Mouse (Mus musculus): ENCODE measurements around the gene Meltf.

The Meltf gene

DNA sequence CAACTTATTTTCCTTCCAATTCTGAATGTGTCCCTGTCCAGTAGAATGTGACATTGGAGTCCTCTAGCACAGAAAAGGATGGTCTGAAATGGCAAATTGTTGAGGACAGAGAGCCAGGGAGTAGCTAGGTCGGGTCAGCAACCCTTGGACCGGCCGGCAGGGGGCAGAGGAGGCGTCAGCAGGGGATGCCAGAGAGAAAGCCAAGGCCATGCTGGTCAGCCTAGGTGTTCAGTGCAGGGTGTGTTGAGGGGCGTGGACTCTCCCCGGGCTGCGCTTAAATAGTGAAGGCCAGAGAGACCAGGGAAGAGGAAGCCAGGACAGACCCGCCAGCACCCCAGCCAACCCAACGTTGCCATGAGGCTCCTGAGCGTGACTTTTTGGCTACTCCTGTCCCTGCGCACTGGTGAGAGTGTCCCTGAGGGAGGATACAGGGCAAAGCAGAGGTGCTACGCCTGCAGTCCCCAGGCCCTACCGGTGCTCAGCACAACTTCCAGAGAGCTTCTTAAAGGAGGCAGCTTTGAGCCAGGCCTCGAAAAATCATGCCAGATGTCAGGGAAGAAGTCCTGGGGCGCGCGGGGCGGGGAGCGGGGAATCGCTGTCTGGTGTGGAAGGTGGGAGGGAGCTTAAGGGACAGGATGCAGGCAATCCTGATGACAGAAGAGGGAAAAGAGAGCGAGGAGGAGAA, at the start of gene Meltf:
TSS of gene Meltf (plus strand) at position 238 of the 685 bp plus-strand sequence.
- DNase-seq (ENCODE audit: low read depth, low spot score), result peak; percentile 52

DNA sequence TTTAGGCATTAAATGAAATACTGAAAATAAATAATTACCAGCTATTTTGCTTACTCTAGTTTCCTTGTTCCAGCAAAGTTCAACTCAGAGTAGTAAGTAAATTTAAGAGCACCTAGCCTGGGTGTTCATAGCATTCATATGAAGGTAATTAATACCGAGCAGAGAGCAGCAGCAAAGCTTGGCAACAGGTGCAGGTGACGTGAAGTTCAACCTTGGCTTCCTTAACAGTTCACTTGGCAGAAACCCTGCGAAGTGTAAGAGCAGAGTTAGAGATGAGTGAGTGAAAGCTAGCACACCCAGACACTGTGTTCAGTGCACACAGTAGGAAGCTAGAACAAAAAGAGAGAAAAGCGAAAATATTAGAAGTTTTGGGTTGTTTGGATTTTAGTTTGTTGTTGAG, 47.9 kb upstream of the Meltf start:
- DNase-seq (ENCODE audit: low read depth, low spot score), result no peak

DNA sequence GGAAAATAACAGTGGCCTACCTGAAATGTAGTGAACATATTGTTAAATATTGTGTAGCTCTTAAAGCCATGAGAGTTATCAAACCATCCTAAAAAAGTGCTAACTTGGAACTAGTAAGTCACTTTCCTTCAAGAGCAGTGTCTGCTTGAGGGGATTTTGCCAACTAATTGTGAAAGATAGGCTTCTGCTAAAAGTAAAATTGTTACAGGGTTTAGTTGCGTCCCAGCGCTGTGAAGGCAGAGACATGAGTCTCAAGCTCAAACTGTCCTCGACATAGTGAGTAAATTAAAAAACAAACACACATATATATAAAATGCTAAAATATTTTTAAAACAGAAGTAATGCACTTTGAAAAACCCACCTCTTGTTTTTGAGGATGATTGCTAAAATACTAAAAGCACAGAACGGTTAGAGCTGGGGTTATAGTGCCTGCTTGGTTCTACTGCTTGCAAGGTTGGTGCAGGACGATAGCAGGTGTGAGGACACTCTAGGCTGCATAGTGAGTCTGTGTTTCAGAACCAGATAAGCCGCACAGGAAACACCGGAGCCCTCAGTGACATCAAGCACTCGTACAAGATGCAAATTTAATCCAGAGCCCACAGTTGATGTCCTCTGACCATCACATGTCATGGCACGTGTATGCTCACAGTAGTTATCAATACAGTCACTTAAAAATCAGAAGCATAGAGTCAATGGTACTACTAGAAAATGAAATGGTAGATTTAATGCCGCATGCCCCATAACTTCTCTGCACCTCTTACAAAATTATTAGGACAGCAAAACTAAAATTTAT, 45.8 kb upstream of the Meltf start:
- no peak for DNase-seq (ENCODE audit: low read depth, low spot score)

DNA sequence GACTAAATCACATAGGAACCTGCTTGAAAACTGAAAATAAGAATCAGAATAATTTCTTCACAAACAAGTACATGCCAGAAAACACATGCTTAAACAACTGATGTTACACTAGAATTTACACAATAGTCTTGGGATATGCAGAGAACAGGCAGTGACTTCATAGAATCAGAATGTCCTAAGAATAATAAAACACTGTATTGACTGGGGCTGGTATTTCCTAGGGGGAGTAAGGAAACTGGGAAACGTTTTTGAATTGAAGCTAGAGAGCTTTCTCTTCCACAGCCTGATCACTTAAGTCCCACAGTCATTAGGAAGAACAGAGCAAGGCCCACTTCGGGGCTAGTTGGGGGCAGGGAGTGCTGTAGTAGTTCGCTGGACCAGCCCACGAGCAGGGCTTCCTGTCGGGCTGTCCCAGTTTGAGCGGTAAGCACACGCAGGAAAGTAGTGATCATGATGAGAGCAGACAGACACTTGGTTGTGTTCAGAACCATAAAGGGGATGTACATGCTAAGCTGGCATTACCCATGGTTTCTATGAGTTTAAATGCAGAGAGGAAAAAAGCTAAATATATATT, 44.5 kb upstream of the Meltf start:
- no peak for DNase-seq (ENCODE audit: low read depth, low spot score)

DNA sequence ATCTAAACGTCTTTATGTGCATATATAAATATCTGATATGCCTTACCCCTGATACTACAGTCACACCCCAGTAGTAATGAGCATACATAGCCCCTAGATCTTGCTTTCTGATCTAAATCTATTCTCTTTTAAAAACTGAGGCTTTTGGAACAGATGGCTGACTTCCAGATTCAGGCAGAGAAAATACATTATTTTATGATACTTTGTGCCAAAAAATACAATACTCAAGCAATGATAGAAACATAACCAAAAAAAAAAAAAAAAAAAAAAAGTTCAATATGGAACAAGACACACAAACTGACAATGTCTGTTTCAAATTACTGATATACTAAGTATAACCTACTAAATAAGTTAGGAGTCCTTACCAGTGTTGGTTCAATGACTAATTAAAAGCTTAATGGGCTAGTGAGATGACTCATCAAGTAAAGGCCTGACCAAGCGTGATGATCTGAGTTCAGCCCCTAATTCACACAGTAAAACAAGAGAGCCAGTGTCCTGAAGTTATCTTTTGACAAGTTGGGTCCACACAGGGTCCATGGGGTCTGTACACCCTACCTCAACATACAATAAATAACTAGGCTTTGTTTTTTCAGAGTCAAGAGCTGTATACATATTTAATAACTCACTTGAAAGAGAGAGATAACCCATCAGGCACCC, 43.8 kb upstream of the Meltf start:
- DNase-seq (ENCODE audit: low read depth, low spot score), result no peak

DNA sequence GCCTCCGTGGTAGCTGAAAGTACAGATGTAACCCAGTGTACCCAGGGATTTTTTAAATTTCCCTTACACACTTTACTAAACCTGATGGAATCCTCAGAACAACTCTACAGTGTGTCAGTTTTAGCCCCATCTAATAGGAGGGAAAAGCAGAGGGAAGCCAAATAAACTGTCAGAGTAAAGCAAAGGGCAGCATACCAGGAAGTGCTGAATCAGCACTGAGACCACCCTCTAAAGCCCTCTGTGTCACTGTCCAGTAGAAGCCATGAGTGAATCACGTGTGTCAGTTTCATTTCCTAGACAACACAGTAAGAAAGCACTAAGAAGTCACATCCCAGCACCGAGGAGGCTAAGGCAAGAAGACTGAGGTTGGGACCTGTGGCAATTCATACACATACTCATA, 41.2 kb upstream of the Meltf start:
- DNase-seq (ENCODE audit: low read depth, low spot score), result no peak

DNA sequence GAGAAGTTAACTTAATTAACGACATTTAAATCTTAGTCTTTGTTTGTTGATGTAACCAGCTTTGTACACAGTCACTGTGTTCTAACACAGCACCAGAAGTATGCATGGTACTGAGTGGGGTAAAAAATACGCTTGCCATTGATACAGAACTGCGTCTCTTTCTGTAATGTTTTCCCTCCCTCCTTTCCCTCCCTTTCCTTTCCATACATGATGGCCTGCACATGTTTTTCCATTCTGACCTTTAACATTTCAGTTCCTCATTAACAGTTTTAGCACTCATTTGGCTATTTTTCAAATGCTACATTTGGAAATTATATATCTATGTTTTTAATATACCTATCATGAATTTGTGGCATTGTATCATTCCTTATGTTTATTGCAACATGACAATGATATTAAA, 34.4 kb upstream of the Meltf start:
- no peak for DNase-seq (ENCODE audit: low read depth, low spot score)

DNA sequence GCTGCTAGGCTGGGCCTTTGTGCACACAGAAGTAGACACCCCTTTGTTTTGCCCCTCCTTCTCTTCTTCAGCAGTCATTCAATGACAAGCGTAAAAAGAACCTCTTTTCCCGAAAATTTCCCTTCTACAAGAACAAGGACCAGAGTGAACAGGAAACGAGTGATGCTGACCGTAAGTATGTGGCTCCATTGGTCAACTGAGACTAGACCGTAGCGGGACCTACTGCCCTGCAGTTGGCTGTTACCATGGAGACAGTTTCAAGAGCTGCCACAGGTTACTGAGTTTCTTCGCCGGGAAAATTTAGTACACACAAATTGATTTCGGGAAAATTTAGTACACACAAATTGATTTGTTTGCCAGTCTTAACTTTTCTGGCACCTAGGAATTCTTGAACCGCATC, 31.8 kb upstream of the Meltf start:
- DNase-seq (ENCODE audit: low read depth, low spot score), result no peak

DNA sequence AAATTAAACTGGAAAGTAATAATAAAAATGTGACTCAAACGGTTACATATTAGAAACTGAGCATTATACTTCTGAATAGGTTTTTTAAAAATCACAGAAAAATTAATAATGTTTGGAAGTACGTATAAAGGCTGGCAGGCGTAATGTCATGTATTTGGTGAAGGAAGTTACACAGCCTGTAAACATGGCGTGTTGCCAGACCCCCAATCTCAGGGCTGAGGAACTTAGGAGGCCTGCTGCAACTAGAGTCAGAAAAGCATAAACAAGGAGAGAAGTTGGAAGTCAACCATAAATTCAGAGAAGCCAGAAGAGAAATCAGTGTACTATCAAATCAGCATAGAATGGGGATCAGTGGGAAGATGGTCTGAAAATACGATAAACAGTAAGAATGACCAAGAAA, 14.7 kb upstream of the Meltf start:
- no peak for DNase-seq (ENCODE audit: low read depth, low spot score)

DNA sequence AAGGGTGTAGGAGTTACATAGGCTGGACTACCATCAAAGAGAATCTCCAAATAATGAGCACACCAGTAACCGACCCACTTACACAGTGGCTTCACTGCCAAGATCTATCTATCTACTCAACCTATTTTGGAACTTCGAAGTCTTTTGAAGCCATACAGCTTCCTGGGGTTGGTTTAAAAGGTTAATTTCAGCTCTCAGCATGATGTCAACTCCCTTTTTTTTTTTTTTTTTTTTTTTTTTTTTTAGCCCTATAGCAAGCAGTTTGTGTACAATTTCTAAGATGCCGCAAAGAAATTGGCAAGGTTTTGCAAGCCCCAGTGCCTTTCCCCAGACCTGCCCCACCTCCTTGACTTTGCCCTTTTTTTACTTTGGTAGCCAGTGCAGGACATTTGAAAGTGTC, 13.4 kb upstream of the Meltf start:
- DNase-seq (ENCODE audit: low read depth, low spot score), result no peak

DNA sequence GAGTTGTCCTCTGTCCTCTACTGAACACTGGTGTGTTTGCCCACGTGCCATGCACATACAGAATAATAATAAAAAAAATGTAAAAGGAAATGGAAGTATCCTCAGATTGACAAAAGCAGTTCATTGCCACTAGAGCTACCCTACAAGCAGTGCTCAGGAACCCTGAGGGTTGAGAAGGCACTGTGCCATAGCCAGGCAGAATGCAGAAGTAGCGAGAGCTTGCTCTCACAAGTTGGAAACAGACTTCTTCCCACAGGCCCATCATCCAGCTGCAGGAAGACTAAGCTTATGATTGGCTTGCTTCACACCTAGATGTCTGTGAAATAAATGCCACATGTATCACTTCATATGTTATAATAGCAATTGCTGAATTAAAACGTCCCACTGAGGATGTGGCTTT, 11.7 kb upstream of the Meltf start:
- DNase-seq (ENCODE audit: low read depth, low spot score), result no peak

DNA sequence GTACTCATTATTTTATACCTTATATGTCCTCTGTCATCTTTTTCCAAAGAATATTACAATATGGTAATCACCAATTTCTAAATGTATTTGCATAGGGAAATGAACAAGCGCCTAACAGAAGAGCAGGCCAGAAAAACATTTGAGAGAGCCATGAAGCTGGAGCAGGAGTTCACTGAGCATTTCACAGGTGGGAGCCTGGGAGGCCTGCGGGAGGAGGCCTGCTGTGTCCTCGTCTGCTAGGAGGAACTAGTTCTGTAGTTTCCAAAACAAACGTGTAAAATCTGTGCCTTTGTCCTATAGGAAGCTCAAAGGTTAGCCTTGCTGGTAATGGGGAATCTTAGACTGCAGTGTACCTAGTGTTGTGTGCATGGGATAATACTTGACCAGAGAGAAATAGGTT, 10.9 kb upstream of the Meltf start:
- DNase-seq (ENCODE audit: low read depth, low spot score), result no peak

DNA sequence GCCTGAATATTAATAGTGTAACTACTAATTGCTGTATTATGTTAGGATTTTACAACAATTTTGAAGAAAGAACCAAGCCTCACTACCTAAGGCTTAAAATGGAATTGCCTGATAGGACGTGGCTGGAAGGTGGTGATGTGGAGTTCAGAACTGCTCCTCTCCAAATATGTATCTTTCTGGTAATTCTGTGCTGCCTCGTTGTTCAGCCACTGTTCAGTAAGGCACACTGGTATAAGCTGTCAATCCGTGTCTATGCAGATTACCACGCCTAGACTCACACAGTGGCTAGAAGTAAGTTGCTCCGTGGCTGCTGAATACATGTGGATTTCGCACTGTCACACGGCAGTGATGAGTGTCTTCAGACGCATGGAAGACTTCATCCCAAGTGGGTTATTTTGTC, 4.9 kb upstream of the Meltf start:
- DNase-seq (ENCODE audit: low read depth, low spot score), result no peak

DNA sequence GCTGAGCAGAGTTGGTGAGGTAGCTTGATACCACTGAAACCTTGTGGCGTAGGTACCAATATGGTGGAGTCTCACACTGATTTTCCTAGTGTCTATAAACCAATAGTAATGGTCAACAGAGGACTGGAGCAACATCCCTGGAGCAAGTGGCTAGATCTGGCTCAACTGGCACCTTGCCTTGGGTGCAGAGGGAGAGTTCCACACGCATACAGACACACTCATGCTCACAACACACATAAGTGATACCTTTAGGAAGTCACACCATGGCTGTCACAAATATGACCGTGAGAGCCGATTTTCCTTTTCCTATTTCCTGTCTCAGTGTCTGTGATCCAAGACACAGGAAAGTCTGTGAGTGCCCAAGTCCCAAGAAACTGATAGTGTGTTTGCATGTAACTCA, 3.2 kb upstream of the Meltf start:
- no peak for DNase-seq (ENCODE audit: low read depth, low spot score)

DNA sequence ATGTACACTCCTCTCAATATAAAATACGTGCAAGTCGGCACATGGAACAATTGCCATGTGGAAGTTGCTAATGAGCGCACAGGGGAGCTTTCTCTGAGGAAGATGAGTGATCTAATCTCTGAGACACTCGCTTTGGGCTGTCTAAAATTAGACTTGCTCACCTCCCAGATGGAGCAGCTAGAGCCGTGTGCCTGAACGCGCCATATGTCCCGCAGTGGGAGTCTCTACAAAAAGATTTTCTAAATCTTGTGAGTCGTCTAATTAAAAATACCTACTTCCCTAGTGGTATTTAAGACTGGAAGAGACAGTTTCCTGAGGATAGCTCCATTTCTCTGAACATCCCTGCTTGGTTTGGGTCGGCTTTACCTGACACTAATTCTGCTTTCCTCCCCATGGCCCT, 2.2 kb upstream of the Meltf start:
- no peak for DNase-seq (ENCODE audit: low read depth, low spot score)

DNA sequence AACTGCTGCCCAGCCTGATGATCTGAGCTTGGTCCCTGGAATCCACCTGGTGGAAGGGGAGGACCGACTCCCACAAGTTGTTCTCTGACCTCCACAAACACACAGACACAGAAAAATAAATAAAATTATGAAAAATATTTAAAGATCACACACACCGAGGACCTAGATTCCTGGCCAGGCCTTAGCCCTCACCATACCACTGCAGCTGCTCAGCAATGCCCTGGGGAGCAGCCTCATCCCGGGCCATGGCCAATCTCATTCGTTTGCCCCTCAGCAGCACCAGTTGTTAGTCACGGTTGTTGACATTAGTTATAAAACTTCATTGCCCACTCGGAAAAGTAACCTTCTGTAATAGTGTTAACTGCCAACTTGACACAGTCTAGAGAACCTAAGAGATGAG, 558 bp upstream of the Meltf start:
- DNase-seq (ENCODE audit: low read depth, low spot score), result no peak

DNA sequence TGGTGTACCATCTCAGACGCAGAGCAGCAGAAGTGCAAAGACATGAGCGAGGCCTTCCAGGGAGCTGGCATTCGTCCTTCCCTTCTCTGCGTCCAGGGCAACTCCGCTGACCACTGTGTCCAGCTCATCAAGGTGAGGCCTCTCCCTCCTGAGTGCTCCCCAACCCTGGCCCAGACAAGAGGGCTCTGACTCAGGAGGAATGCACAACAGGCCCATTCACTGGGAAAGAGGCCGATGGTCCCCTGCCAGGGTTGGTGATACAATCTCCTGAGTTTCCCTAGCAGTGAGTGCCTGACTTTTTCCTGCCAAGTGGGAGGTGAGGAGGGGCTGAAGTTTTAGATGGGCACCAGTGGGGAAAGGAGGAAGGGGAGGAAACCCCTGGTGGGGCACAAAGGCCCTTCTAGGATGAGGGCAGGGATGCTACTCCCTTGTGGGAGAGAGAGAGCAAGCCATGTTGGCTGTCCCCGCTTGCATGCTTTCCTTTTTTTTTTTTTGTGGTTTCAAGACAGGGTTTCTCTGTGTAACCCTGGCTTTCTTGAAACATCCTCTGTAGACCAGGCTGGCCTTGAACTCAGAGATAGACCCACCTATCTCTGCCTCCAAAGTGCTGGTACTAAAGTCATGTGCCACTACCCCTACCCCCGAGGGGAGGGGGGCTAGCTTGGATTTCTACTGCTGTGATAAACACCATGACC, 1.7 kb downstream of the Meltf start:
- no peak for DNase-seq (ENCODE audit: low read depth, low spot score)

DNA sequence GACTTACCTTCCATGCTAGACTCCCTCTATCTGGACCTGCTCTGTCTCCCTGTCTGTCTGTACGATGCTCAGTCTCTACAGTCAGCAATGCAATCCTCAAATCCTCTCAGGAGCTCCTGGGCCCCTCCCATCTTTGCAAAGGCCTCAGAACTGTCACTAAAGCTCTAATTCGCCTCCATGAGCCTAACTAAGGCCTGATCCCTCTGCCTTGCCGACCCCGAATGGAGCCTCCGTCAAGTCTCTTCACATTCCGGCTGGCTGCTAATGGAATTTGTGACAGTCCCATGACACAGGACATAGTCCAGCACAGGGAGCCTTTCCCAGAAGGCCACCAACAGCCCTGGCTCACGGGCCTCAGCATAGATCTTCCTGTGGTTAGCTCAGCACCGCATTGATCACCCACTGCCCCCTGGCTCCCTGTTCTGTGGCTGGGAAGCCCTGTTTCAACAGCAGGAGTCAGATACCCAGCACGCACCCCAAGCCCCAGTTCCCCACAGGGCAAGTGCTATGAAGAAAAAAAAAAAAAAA, 3.8 kb downstream of the Meltf start:
- DNase-seq (ENCODE audit: low read depth, low spot score), result no peak

DNA sequence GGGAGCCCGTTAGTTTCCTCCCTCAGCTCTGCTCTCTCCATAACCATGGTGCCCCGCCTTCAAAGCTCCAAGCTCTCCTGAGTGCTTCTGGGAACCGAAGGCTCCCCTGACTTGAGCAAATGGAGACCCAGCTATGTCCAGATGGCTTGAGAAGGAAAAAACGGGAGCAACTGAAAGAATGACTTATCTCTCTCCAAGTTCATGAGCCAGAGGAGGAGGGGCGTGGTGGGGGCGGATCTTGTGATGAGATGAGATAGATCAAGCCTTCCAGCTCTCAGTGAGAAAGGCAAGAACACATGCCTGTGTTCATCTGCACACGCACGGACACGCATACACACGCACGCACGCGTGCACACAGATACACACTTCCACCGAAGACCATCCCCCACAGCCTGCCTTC, 4.7 kb downstream of the Meltf start:
- no peak for DNase-seq (ENCODE audit: low read depth, low spot score)

DNA sequence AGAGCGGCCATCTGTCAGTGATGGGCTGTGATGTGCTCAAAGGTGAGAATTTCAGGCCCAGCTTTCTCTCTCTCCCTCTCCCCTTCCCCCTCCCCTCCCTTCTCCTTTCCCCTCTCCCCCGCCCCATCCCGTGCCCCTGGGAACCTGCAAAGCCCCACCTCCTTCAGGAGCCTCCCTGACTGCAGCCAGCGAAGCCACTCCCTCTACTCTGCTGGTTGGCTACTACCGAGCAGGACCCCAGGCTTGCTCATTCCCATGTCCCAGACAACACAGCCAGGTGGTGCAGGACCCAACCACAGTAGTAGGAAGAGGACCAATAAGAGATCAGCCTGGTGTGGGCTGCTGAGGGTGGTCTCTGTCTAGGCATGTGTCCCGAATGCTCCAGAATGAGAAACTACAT, 5.3 kb downstream of the Meltf start:
- DNase-seq (ENCODE audit: low read depth, low spot score), result no peak

DNA sequence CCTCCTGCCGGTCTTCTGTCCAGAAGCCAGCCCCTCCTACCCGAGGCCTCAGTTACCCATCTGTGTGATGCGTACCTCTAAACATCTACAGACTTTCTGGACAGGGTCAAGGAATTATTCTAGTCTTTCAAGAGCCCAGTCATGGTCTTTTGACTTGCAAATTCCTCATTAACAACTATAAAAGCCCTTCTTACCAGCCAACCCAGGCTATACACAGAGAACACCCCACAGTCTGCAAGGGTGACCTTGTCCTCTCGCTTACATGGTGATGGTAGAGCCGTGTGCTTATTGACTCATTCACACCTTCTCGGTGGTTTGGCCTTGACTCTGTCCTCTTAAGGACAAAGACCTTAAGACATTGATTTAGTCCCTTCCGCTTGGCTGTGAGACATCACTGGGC, 12.3 kb downstream of the Meltf start:
- no peak for DNase-seq (ENCODE audit: low read depth, low spot score)
